Mouse (Mus musculus) bone marrow macrophage, adult 2 months (primary cell): ENCODE results near the gene Poc1a. TPM values are rescaled to one million over a fixed set of nuclear protein-coding genes. Genes with fewer than 3 reads are reported as not detected.

Experiments used
- H3K27ac ChIP-seq: 2 replicates; pipeline ENCODE4 v1.5.1; 2012; ENCODE audit warnings: low read depth, low read length; ENCODE audit not compliant: insufficient read depth
- H3K4me1 ChIP-seq: 2 replicates; pipeline ENCODE4 v1.6.1; 2012; ENCODE audit warnings: low read length; ENCODE audit not compliant: control insufficient read depth, insufficient read depth
- H3K4me3 ChIP-seq: 2 replicates; pipeline ENCODE4 v1.5.1; 2012; ENCODE audit warnings: mild to moderate bottlenecking, low read length, moderate library complexity; ENCODE audit not compliant: insufficient read depth
- CTCF ChIP-seq: IDR thresholded peaks from 2 replicates; pipeline ENCODE4 v1.5.1; 2012; ENCODE audit warnings: low read depth, mild to moderate bottlenecking, low read length, moderate library complexity
- POLR2A ChIP-seq: IDR thresholded peaks from 2 replicates; pipeline ENCODE4 v1.6.1; 2012; ENCODE audit warnings: mild to moderate bottlenecking, low read depth, low read length, borderline replicate concordance
- polyA plus RNA-seq: library from polyadenylated mRNA; stranded (reverse); fragments of >200 nt; gene quantifications from 2 replicates; pipeline ENCODE4 v1.2.4, GENCODE M21; 2012; ENCODE audit not compliant: missing spikeins, insufficient read depth, insufficient read length

Gene Poc1a
- polyA plus RNA-seq, 1 experiment, result 13.7 TPM

GRCm38 (mm10) chr9:106327125-106327809 lies 46.4 kb downstream of the Poc1a start:
- Histone ChIP-seq H3K4me3 (no peak overlapping the region), H3K4me1 (peaks cover 41% of the 10 kb centered on the region), H3K27ac (no peak overlapping the region)
- TF ChIP-seq CTCF, result no peak
- TF ChIP-seq POLR2A, result no peak

GRCm38 (mm10) chr9:106328068-106328610 lies 47.3 kb downstream of the Poc1a start:
- peaks cover 43% of the 10 kb centered on the region for H3K4me1 ChIP-seq
- TF ChIP-seq POLR2A, result no peak
- no peak for TF ChIP-seq CTCF
- no peak overlapping the region for H3K27ac ChIP-seq
- H3K4me3 ChIP-seq, result no peak overlapping the region

GRCm38 (mm10) chr9:106328772-106329511 lies 48.1 kb downstream of the Poc1a start:
- Histone ChIP-seq H3K27ac (no peak overlapping the region), H3K4me1 (peaks cover 42% of the 10 kb centered on the region), H3K4me3 (no peak overlapping the region)
- no peak for TF ChIP-seq CTCF
- TF ChIP-seq POLR2A, result no peak

GRCm38 (mm10) chr9:106332746-106333145 lies 51.9 kb downstream of the Poc1a start:
- Histone ChIP-seq H3K4me1 (peaks cover 45% of the 10 kb centered on the region), H3K27ac (peak overlapping the region; percentile 78)
- TF ChIP-seq POLR2A (no peak), CTCF (no peak)

GRCm38 (mm10) chr9:106337620-106338019 lies 56.8 kb downstream of the Poc1a start:
- TF ChIP-seq CTCF (no peak), POLR2A (no peak)
- Histone ChIP-seq H3K4me3 (no peak overlapping the region), H3K27ac (no peak overlapping the region), H3K4me1 (peaks cover 35% of the 10 kb centered on the region)

More at GRCm38 (mm10) chr9:106332746-106333145, 51.9 kb downstream of the Poc1a start:
- H3K4me3 ChIP-seq, result no peak overlapping the region

- no peak overlapping the region for H3K27ac ChIP-seq
- peaks cover 30% of the 10 kb centered on the region for H3K4me1 ChIP-seq
- H3K4me3 ChIP-seq, result no peak overlapping the region
- no peak for TF ChIP-seq POLR2A
- TF ChIP-seq CTCF, result no peak
These were observed 57.8 kb downstream of the Poc1a start for GRCm38 (mm10) chr9:106338462-106339172.

GRCm38 (mm10) chr9:106339173-106339558 lies 58.3 kb downstream of the Poc1a start:
- no peak for TF ChIP-seq CTCF
- TF ChIP-seq POLR2A, result no peak
- Histone ChIP-seq H3K4me1 (peaks cover 32% of the 10 kb centered on the region), H3K27ac (no peak overlapping the region), H3K4me3 (no peak overlapping the region)

- TF ChIP-seq CTCF (no peak), POLR2A (no peak)
- Histone ChIP-seq H3K27ac (no peak overlapping the region), H3K4me1 (peaks cover 38% of the 10 kb centered on the region), H3K4me3 (no peak overlapping the region)
These were observed 58.9 kb downstream of the Poc1a start for GRCm38 (mm10) chr9:106339730-106340129.

GRCm38 (mm10) chr9:106340501-106341312 lies 59.8 kb downstream of the Poc1a start:
- H3K4me3 ChIP-seq, result no peak overlapping the region
- TF ChIP-seq CTCF, result no peak
- no peak for TF ChIP-seq POLR2A
- peak overlapping the region; percentile 42 for H3K27ac ChIP-seq
- peaks cover 48% of the 10 kb centered on the region for H3K4me1 ChIP-seq
